Mouse (Mus musculus) CH12F3 (cell line): ENCODE data around the gene Kank1.

Experiments used
- in situ Hi-C: fragments of 300-500 bp; cut with MboI; formaldehyde crosslinking; loops from 2 replicates; pipeline ENCODE4 v1.14.3; 2020; ENCODE audit warnings: low sequenced_read_pairs

Gene Kank1

DNA sequence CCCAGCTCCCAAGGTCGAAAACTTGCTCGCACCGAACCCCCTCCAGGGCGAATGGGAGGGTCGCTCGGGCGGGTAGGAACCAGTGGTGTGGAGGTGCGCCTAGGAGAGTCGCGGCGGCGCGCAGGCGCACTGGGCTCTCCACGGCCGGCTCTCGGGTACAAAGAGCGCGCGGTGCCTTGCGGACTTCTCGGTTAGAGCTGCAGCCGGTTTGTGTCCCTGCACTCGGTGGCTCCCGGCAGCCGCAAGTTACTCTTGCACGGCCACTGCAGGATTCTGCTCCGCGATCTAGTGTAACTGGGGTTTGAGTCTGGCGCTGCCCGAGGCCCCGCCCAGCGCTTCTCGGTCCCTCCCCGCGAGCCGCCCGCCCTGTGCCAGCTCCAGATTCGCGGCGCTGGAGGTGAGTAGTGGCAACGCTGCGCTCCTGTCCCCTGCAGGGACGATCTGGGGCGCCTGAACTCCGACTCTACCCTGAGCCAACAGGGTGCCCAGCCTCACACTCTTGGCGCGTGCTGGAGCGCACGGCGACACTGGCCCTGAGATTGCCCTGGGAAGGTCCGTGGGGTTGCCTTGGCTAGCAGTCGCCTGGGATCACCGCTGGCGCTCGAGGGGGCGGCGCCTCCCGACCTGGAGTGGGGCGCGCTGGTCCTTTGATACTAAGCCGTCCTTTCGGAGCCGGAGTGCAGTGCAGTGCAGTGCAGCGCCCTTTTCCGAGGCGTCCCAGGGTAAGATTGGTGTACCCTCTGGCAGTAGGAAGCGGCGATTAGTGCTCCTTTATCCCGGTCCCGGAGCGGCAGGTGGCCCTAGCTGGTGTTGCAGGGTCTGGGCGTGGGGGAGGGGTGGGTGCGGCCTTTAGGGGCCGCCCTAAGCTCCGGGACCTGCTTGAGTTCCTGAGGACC lies at the start of gene Kank1:
Gene Kank1 (plus strand): TSS at position 380 of the 896 bp plus-strand sequence.
- in situ Hi-C loops: no loop called here

DNA sequence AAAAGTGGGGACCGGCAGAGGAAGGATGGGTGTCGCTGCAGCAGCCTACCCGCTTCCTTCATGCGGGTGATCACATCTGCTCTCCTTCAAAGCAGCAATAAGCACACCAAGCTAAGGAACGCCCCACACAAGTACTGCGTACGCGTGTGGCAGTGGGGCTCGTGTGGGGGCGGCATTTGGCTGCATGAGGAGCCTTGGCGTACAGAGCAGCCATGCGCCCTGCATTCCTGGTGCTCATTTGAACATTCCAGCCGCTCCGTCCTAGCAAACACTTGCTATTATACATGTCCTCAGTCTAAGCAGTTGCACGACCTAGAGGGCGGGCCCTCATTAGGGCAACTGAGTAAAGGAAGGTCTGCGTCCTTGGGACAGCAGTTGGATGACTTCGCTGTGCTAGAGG lies 49.1 kb upstream of the Kank1 start:
- in situ Hi-C loops: no loop called here

DNA sequence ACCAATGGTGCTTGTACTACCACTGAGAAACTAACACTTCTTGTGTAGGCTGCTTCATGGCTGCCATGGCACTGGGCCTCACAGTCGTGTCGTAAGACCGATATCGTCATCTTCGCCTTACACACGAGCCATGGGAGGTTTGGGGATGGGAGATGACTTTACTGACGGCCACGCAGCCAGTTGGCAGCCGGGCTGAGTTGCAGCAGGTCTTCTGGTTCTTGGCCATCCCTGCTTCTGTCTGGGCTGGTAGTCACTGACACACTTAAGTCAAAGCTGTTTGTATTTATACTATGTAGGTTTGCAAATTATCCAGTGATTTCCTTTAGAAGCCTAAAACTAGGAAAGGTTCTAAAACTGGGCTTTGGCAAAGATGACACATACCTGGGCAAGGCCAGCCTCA lies 43.0 kb upstream of the Kank1 start:
- in situ Hi-C loops: no loop called here

DNA sequence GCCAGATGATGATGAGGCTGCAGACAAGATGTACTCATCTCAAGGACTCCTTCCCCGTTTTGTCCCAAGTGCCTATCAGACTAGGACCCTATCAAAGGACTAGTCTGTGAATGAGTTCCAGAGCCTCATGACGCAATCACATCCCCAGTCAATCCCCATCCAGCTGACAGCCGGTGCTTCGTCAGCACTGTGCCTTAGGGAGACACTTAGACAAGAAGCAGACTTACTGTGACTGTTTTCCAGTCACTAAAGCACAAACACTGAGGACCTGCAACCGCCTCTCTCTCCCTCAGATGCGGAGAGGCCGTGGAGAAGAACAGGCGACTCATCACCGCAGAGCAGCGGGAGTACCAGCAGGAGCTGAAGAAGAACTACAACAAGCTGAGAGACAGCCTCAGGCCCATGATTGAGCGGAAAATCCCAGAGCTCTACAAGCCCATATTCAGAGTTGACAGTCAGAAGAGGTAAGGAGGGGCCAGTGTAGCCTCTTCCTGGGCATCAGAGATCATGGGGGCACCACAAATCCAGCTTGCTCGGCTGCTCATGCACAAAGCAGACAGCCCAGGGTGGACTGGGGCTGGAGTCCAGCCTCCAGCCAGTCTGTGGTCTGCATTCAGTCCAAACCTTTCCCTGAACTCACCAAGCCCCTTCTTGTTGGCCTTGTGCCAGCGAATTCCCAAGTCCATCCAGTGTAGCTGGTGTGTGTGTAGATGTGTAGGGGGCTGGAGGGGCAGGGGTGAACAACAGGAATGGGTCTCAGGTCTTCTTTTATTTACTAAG lies 36.5 kb upstream of the Kank1 start:
- in situ Hi-C loops: no loop called here

DNA sequence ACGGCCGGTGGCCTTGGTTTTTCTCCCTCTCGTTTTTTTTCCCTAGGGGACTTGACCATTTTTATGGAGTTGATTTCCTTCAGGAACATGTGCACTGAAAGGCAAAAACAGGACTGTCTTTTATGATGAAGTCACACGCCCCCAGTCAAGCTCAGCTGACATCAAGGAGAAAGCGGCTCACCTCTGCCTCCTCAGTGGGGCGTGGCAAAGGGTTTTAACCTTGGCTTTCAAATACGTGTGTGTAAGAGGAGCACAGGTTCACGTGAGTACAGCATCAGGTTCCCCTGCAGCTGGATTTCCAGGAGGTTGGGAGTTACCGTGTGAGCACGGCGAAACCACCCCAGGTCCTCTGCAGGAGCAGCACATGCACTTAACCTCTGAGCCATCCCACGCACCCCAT lies 33.7 kb upstream of the Kank1 start:
- in situ Hi-C loops: no loop called here

DNA sequence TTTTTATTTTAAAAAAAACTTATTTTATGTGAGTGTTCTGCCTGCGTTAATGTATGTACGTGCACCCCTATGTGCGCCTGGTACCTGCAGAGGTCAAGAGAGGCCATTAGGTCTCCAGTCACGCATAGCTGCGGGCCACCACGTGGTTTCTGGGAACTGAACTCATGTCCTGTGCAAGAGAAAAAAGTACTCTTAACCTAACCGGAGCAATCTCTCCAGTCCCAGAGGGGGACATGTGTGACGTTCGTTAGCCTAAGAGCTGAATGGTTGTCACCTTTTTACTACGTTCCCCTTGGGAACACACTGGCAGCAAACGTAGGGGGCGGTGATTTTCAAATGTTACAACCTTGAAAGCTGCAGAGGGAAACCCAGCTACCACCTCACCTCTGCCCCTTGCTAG lies 29.8 kb upstream of the Kank1 start:
- in situ Hi-C loops: no loop called here

DNA sequence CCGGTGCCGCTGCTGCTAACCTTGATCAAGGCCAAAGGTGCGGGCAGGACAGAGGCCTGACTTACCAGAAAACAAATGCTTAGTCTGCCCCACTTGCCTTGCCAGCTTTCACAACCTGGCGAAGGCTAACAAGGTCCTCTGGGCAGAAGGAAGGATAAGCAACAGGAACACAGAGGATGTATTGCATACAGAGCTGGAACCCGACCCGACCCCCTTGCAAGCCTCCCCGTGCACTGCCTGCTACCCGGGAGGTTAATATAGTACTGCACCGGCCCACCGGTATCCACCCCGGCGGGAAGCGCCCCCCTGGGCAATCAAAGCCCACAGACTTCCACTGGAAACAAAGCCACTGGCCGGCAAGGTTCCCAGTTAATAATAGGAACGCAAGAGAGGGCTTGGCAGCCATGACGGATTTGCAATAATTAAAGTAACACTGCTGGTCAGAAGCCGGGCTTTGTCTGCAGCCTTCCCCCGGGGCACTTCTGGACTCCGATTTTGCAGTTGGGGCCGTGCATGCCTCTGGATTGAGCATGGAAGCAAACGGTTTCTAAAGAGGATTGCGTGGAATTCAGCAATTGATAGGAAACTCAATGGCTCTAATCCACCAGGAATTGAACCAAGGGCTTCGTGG lies 28.9 kb upstream of the Kank1 start:
- in situ Hi-C loops: no loop called here

DNA sequence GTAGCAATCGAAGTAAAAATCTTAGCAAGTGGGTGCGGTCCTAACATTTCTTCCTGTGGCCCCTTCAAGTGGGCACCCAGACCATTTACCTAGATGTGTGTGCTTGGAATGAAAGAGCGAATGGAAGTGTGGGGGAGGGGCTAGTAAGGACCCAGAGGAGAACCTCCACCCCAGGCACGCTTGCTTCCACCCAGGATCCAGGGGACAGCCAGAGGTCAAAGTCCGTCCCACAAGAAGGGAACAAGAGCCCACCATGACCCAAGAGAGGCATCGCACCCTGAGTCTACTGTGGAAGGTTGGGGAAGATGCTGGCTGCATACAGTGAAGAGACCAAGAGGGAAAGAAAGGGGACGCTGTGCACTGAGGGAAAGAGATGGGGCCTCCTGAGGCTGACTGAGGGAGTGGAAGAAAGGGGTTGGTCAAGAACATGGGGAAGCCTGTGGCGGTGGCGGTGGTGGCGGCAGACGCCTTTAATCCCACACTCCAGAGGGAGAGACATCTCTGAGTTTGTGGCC lies 28.1 kb upstream of the Kank1 start:
- in situ Hi-C loops: no loop called here

DNA sequence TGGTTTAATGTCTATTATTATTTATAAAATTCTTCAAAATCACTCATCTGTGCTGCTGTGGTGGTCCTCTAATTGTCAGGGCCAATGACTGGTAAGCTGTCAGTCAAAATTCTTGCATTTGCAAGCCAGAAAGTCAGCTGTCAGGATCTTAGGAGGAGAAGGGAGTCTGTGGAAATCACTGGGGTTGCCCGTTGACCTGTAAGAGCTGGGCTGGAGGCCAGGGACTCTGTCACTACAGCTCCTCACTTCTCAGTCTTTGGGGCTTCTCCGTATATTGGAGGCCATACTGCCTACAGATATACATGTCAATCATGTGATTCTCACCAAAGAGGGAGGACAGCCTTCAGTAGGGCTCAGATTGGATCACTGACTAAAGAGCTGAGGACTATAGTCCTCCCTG lies 16.2 kb upstream of the Kank1 start:
- in situ Hi-C loops: no loop called here

DNA sequence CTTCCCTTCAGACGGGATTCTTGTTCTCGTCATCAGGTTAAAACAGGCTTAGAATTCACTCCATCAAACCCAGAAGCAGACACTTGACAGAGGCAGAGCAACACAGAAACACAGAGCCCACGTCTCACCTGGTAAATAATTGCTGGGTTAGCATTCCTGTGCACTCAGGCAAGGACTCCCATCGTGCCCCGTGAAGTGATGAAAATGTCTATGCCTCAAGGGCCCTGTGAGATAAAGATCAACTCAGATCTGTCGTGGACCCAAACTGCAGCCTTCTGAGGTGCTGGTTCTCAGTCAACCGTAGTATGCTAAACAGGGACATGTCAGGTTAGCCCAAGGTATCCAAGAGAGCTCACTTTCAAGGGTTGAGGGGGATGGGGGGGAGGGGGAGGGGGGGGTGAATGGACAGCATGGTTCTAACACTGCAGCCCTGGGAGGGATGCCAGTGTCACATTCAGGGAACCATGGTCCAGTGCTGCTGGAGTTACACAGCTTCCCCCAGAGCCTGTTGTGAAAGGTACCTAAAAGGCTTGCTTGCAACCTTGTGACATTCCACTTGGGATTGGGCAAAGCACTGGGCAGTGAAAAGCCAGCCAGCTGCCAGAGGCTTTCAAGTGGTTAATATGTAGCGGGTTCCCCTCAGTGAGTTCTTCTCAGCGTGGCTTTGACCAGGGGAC lies 14.7 kb upstream of the Kank1 start:
- in situ Hi-C loops: no loop called here

DNA sequence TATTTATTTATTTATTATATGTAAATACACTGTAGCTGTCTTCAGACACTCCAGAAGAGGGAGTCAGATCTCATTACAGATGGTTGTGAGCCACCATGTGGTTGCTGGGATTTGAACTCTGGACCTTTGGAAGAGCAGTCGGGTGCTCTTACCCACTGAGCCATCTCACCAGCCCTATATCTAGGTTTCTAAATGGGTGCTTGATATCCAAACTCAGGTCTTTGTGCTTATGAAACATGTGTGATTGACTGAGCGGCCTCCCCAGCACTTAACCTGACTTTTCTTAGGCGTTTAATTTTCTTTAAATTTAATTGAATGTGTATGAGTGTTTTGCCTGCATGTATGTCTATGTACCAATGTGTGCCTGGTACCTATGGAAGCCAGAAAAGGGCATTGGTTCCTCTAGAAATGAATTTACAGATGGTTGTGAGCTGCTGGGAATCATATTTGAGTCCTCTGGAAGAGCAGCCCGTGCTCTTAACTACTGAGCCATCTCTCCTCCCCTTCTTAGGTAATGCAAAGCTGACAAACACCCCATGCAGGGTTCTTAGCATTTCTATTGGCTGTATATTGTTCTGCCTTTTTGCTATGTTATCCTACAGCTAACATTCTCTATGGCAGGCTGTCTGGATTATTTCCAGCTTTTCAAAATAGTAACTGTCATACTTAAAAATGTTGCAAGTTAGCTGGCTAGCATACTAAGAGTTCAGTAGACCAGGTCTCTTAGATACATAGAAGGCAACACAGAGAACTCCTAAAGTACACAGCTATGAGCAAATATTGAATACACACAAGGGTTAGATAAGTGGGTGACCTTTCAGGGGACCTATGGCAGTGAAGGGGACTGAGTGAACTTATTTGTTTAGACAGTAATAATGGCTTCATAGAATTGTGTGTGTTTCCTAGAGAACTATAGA lies 6.5 kb upstream of the Kank1 start:
- in situ Hi-C loops: no loop called here

DNA sequence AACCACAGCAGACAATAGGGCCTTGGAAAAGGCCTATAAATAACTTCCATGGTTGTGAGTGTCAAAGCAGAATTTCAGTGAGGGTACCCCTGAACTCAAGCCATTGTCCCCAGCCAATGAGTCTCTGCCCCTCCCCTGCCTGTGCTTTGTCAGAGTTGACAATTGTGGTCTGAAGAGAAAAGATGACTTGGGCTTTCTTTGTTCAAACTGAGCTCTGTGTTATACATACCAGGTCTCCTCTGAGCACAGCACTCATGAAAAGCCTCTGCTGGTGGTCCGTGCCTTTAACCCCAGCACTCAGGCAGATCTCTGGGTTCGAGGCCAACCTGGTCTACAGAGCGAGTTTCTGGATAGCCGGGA lies 5.8 kb upstream of the Kank1 start:
- in situ Hi-C loops: no loop called here

DNA sequence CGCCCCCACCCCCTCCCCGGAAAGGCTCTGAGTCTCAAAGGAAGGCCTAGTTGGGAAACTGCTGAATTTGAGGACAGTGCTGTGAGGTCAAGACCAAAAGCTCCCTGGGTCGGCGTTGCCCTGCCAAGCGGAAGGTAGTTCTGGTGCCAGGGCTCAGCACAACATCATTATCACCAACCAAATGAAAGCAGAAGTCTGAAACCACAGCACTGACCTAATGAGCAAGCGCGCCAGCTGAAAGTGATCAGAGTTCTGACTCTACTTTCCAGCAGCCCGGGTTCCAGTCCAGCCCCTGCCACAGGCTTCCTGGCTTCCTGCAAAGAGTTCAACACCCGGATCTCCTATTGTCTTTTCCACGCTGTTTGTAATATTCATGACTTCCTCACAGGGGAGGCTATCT lies 4.7 kb upstream of the Kank1 start:
- in situ Hi-C loops: no loop called here

DNA sequence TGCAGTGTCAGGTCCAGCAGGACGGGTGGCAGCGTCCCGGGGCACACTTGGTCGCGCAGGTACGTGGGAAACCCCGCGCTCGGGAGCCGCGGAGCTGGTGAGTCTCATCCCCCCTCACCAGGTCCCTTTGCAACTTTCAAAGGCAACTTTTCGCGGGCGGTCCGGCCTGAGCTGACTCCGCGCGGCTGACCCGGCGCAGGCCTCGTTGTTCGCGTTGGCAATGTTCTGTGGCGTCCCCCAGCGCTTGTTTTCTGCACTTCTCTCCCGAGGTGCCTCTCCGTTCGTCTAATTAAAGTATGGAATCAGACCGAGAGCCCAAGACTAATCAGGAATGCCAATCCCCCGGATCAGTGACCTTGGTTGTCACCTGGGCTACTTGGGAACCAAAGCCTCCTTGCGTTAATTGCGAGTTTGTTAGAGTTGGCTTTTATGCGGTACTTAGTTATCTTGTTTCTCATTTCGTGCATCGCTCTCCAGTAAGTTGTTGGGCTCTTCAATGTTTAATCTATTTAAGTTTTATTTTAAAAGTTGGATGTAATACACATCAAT lies 791 bp downstream of the Kank1 start:
- in situ Hi-C loops: no loop called here

DNA sequence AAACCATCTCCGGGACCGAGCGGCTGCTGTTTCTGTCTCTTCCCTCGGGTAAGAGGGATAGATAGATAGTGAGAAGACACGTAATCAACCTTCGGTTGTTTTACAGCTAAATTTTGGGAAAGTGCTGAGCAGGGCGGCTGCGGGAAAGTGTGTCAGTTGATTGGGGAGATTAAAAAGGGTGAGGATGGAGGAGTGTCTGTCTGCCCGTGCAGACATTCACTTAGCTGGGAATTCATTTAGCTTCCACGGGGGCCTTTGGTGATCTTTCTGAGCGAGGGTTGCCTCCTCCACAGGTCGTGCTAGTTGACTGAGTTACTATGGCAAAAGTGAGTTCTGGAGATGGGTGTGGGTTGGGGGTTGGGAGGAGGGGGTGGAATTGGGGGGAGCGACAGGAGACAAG lies 1.3 kb downstream of the Kank1 start:
- in situ Hi-C loops: no loop called here

DNA sequence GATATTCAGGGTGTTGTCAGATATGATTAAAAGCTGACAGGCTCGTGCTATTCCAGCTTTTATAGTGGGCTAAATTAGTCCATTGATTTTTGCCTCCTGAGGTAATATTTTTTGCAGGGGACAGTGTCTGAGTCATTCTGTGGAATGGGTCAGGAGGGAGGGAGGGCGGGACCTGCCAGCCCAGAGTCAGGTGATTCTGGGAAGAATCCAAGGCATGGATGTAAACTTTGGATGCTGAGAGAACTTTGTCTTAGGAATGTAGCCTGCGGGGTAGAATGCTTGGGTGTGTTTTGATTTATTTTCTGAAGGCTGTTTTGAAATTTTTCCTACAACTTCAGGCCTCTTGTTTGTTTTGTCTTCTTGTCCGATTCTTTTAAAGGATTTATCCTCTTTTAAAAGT lies 6.8 kb downstream of the Kank1 start:
- in situ Hi-C loops: no loop called here

DNA sequence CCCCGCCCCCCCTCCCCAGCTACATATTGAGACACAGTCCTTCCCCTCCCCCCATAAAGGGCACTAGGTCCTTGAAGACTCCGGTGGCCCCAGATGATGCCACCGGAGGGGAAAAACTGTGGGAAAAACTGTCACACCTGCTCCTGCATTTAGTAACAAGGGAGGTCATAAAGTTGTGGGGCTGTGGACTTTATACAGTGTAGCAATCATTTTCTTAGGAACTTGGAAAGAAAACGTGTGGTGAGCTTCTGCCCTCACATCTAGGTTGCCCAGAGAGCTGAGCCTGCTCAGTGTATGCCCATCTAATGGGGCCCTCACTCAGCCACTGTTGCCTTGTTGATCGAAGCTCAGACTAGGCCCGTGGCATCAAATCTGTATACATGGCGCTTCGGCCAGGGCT lies 9.3 kb downstream of the Kank1 start:
- in situ Hi-C loops: no loop called here

DNA sequence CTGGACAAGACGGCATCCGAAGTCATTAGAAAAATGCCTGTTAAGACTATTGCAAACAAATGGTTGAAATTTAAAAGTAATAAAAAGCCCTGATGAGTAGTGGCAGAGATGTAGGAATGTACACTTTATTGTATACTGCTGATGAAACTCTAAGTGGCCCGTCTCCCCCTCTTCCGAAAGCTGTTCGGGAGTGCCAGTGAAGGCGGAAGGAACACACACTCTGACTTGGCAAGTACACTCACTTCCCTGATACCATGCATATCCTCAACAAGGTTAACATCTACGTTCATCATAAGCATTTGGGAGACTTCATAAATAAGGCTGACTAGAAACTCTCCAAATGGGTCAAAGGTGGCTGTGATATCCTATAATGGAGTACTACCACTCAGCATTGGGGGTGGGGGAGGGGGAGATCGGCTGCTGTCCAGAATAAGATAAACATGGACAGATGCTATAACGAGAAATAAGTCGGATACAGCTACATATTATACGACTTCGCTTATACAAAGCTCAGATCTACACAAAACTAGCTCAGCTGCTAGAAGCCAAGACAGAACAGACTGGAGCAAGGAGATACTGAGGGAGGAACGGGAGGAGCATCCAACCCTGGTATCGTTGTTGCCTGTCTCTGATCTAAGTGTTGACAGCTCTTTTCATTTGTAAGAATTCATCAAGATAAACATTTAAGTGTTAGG lies 11.2 kb downstream of the Kank1 start:
- in situ Hi-C loops: no loop called here

DNA sequence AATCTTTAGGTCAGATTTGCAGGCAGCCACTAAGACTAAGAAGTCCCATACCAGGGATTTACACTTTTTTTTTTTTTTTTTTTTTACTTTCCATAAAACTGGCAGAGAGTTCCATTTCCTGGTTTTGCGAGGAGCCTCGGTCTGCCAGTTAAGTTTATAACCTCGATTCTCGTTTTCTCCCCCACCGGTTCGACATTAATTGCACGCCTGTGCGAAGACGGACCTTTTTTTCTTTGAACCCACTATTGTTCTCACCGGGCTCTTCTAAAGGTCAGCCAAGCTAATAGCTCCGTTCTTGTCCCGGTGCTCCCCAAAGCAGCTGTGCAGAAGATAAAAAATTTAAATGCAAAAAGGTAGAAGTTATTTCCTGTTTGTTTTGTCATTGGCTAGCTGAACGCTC lies 12.5 kb downstream of the Kank1 start:
- in situ Hi-C loops: no loop called here
